Mouse (Mus musculus): Measurements from ENCODE around the gene Cdkn2d. TPM values are rescaled to one million over a fixed set of nuclear protein-coding genes. Genes with fewer than 3 reads are reported as not detected.

Gene Cdkn2d
- 113 and 125 TPM in 2 replicates for polyA plus RNA-seq (2014; fragmentation: Nextera tagmentation; extraction: Ambion mirVana)

- peak; percentile 96 for ATAC-seq (ENCODE audit: low read depth)
- whole genome bisulfite sequencing, result under 1% methylated on average over 48 of the region's 51 CpGs
- Histone ChIP-seq H3K27me3 (ENCODE audit: control insufficient read depth, insufficient read depth, low read length) (no peaks in the 10 kb centered on the region), H3K27ac (ENCODE audit: low read depth, low read length) (peak within 1 kb of the TSS; percentile 74), H3K4me3 (ENCODE audit: low read depth, low read length) (peak within 1 kb of the TSS; percentile 74), H3K4me2 (ENCODE audit: low read depth, low read length) (peak within 1 kb of the TSS; percentile 62), H3K4me1 (ENCODE audit: control insufficient read depth, insufficient read depth, low read length) (peaks cover 26% of the 10 kb centered on the region), H3K36me3 (ENCODE audit: control insufficient read depth, insufficient read depth, low read length) (no peaks in the 10 kb centered on the region), H3K9ac (replicated peaks; ENCODE audit: low read depth, low read length) (peak within 1 kb of the TSS; percentile 75), H3K9me3 (ENCODE audit: control insufficient read depth, low read length) (no peaks in the 10 kb centered on the region)
Observed at GRCm38 (mm10) chr9:21291022-21291787, at the start of gene Cdkn2d. TSS of gene Cdkn2d (minus strand) at chr9:21291407.

- H3K27me3 ChIP-seq (ENCODE audit: control insufficient read depth, insufficient read depth, low read length), result no peaks in the 10 kb centered on the region
- H3K4me1 ChIP-seq (ENCODE audit: control insufficient read depth, insufficient read depth, low read length), result no peaks in the 10 kb centered on the region
- H3K36me3 ChIP-seq (ENCODE audit: control insufficient read depth, insufficient read depth, low read length), result peaks cover 19% of the 10 kb centered on the region; the same call in 1 of the 2 replicates
- no peaks in the 10 kb centered on the region for H3K9me3 ChIP-seq (ENCODE audit: control insufficient read depth, low read length)
- no peak overlapping the region for H3K27ac ChIP-seq (ENCODE audit: low read depth, low read length)
- H3K4me2 ChIP-seq (ENCODE audit: low read depth, low read length), result no peak overlapping the region
- no peak for ATAC-seq (ENCODE audit: low read depth)
- H3K4me3 ChIP-seq (ENCODE audit: low read depth, low read length), result no peak overlapping the region
- H3K9ac ChIP-seq (replicated peaks; ENCODE audit: low read depth, low read length), result no peak overlapping the region
- 93% methylated on average over 4 of the region's 4 CpGs for WGBS
Observed at GRCm38 (mm10) chr9:21340411-21340810, 49.2 kb upstream of the Cdkn2d start.

GRCm38 (mm10) chr9:21337652-21338051 lies 46.4 kb upstream of the Cdkn2d start:
- H3K9me3 ChIP-seq (ENCODE audit: control insufficient read depth, low read length), result no peaks in the 10 kb centered on the region
- peaks cover 8% of the 10 kb centered on the region; the same call in 1 of the 2 replicates for H3K36me3 ChIP-seq (ENCODE audit: control insufficient read depth, insufficient read depth, low read length)
- H3K4me1 ChIP-seq (ENCODE audit: control insufficient read depth, insufficient read depth, low read length), result peaks cover 4% of the 10 kb centered on the region; the same call in 1 of the 2 replicates
- H3K27me3 ChIP-seq (ENCODE audit: control insufficient read depth, insufficient read depth, low read length), result no peaks in the 10 kb centered on the region
- H3K27ac ChIP-seq (ENCODE audit: low read depth, low read length), result no peak overlapping the region
- H3K4me2 ChIP-seq (ENCODE audit: low read depth, low read length), result no peak overlapping the region
- no peak overlapping the region for H3K4me3 ChIP-seq (ENCODE audit: low read depth, low read length)
- H3K9ac ChIP-seq (replicated peaks; ENCODE audit: low read depth, low read length), result no peak overlapping the region
- WGBS, result 17% methylated on average over 20 of the region's 20 CpGs
- no peak for ATAC-seq (ENCODE audit: low read depth)

GRCm38 (mm10) chr9:21336491-21336890 lies 45.3 kb upstream of the Cdkn2d start:
- Histone ChIP-seq H3K4me2 (ENCODE audit: low read depth, low read length) (no peak overlapping the region), H3K27ac (ENCODE audit: low read depth, low read length) (no peak overlapping the region), H3K27me3 (ENCODE audit: control insufficient read depth, insufficient read depth, low read length) (no peaks in the 10 kb centered on the region), H3K36me3 (ENCODE audit: control insufficient read depth, insufficient read depth, low read length) (no peaks in the 10 kb centered on the region), H3K9ac (replicated peaks; ENCODE audit: low read depth, low read length) (no peak overlapping the region), H3K9me3 (ENCODE audit: control insufficient read depth, low read length) (no peaks in the 10 kb centered on the region), H3K4me1 (ENCODE audit: control insufficient read depth, insufficient read depth, low read length) (peaks cover 6% of the 10 kb centered on the region; the same call in 1 of the 2 replicates), H3K4me3 (ENCODE audit: low read depth, low read length) (no peak overlapping the region)
- whole genome bisulfite sequencing, result 86% methylated on average over 8 of the region's 8 CpGs
- ATAC-seq (ENCODE audit: low read depth), result no peak

- no peak overlapping the region for H3K4me2 ChIP-seq (ENCODE audit: low read depth, low read length)
- 86% methylated on average over 4 of the region's 4 CpGs for WGBS
- H3K27me3 ChIP-seq (ENCODE audit: control insufficient read depth, insufficient read depth, low read length), result no peaks in the 10 kb centered on the region
Observed at GRCm38 (mm10) chr9:21335391-21335790, 44.2 kb upstream of the Cdkn2d start.

GRCm38 (mm10) chr9:21334747-21335146 lies 43.5 kb upstream of the Cdkn2d start:
- ATAC-seq (ENCODE audit: low read depth), result no peak
- no peaks in the 10 kb centered on the region for H3K9me3 ChIP-seq (ENCODE audit: control insufficient read depth, low read length)
- H3K36me3 ChIP-seq (ENCODE audit: control insufficient read depth, insufficient read depth, low read length), result no peaks in the 10 kb centered on the region
- H3K27ac ChIP-seq (ENCODE audit: low read depth, low read length), result no peak overlapping the region
- H3K4me3 ChIP-seq (ENCODE audit: low read depth, low read length), result no peak overlapping the region
- peaks cover 6% of the 10 kb centered on the region; the same call in 1 of the 2 replicates for H3K4me1 ChIP-seq (ENCODE audit: control insufficient read depth, insufficient read depth, low read length)
- no peak overlapping the region for H3K9ac ChIP-seq (replicated peaks; ENCODE audit: low read depth, low read length)
- H3K27me3 ChIP-seq (ENCODE audit: control insufficient read depth, insufficient read depth, low read length), result no peaks in the 10 kb centered on the region
- H3K4me2 ChIP-seq (ENCODE audit: low read depth, low read length), result no peak overlapping the region

More at GRCm38 (mm10) chr9:21335391-21335790, 44.2 kb upstream of the Cdkn2d start:
- Histone ChIP-seq H3K4me3 (ENCODE audit: low read depth, low read length) (no peak overlapping the region), H3K27ac (ENCODE audit: low read depth, low read length) (no peak overlapping the region), H3K4me1 (ENCODE audit: control insufficient read depth, insufficient read depth, low read length) (peaks cover 6% of the 10 kb centered on the region; the same call in 1 of the 2 replicates), H3K9me3 (ENCODE audit: control insufficient read depth, low read length) (no peaks in the 10 kb centered on the region), H3K9ac (replicated peaks; ENCODE audit: low read depth, low read length) (no peak overlapping the region), H3K36me3 (ENCODE audit: control insufficient read depth, insufficient read depth, low read length) (no peaks in the 10 kb centered on the region)
- ATAC-seq (ENCODE audit: low read depth), result no peak

- Histone ChIP-seq H3K36me3 (ENCODE audit: control insufficient read depth, insufficient read depth, low read length) (no peaks in the 10 kb centered on the region), H3K9ac (replicated peaks; ENCODE audit: low read depth, low read length) (no peak overlapping the region), H3K4me1 (ENCODE audit: control insufficient read depth, insufficient read depth, low read length) (peaks cover 6% of the 10 kb centered on the region; the same call in 1 of the 2 replicates), H3K4me2 (ENCODE audit: low read depth, low read length) (no peak overlapping the region), H3K9me3 (ENCODE audit: control insufficient read depth, low read length) (no peaks in the 10 kb centered on the region), H3K4me3 (ENCODE audit: low read depth, low read length) (no peak overlapping the region), H3K27me3 (ENCODE audit: control insufficient read depth, insufficient read depth, low read length) (no peaks in the 10 kb centered on the region), H3K27ac (ENCODE audit: low read depth, low read length) (no peak overlapping the region)
- no peak for ATAC-seq (ENCODE audit: low read depth)
- WGBS, result 92% methylated on average over 1 of the region's 1 CpGs
Observed at GRCm38 (mm10) chr9:21333523-21333922, 42.3 kb upstream of the Cdkn2d start.

GRCm38 (mm10) chr9:21332161-21333061 lies 41.2 kb upstream of the Cdkn2d start:
- Histone ChIP-seq H3K9me3 (ENCODE audit: control insufficient read depth, low read length) (no peaks in the 10 kb centered on the region), H3K27me3 (ENCODE audit: control insufficient read depth, insufficient read depth, low read length) (no peaks in the 10 kb centered on the region), H3K4me3 (ENCODE audit: low read depth, low read length) (no peak overlapping the region), H3K9ac (replicated peaks; ENCODE audit: low read depth, low read length) (0 out of 2 replicates have a peak overlapping the region, but pooled peaks have one; percentile 4), H3K27ac (ENCODE audit: low read depth, low read length) (no peak overlapping the region), H3K4me1 (ENCODE audit: control insufficient read depth, insufficient read depth, low read length) (peaks cover 6% of the 10 kb centered on the region; the same call in 1 of the 2 replicates), H3K36me3 (ENCODE audit: control insufficient read depth, insufficient read depth, low read length) (no peaks in the 10 kb centered on the region), H3K4me2 (ENCODE audit: low read depth, low read length) (no peak overlapping the region)
- WGBS, result 26% methylated on average over 9 of the region's 9 CpGs
- ATAC-seq (ENCODE audit: low read depth), result 0 out of 2 replicates have a peak, but pooled peaks have one; percentile 11
